Mouse (Mus musculus): Measurements from ENCODE around the gene Samd4. TPM values are rescaled to one million over a fixed set of nuclear protein-coding genes. Genes with fewer than 3 reads are reported as not detected.

Gene Samd4
- total RNA-seq, 2 experiments from 2014 or later: 14.3 to 18.6 TPM

- DNase-seq: no peak
Measured at GRCm38 (mm10) chr14:46955574-46956043, 73.0 kb downstream of the Samd4 start.

- no peak for DNase-seq
Measured at GRCm38 (mm10) chr14:46956121-46956520, 73.5 kb downstream of the Samd4 start.

- no peak for DNase-seq
Measured at GRCm38 (mm10) chr14:46959166-46959721, 76.6 kb downstream of the Samd4 start.

GRCm38 (mm10) chr14:46959831-46960230, 77.2 kb downstream of the Samd4 start:
- no peak for DNase-seq

GRCm38 (mm10) chr14:46962832-46963231, 80.2 kb downstream of the Samd4 start:
- DNase-seq: no peak

GRCm38 (mm10) chr14:46964074-46964872, 81.6 kb downstream of the Samd4 start:
- no peak for DNase-seq

GRCm38 (mm10) chr14:46966206-46966605, 83.6 kb downstream of the Samd4 start:
- DNase-seq: no peak

GRCm38 (mm10) chr14:46968046-46968445, 85.4 kb downstream of the Samd4 start:
- DNase-seq: no peak

GRCm38 (mm10) chr14:46970673-46971072, 88.0 kb downstream of the Samd4 start:
- DNase-seq: peak; percentile 55

GRCm38 (mm10) chr14:46971802-46972201, 89.1 kb downstream of the Samd4 start:
- no peak for DNase-seq

GRCm38 (mm10) chr14:46974874-46975273, 92.2 kb downstream of the Samd4 start:
- DNase-seq: no peak

GRCm38 (mm10) chr14:46975969-46976368, 93.3 kb downstream of the Samd4 start:
- DNase-seq: no peak

GRCm38 (mm10) chr14:46976712-46977111, 94.1 kb downstream of the Samd4 start:
- DNase-seq: no peak

GRCm38 (mm10) chr14:46977660-46978059, 95.0 kb downstream of the Samd4 start:
- no peak for DNase-seq

GRCm38 (mm10) chr14:46979172-46979571, 96.5 kb downstream of the Samd4 start:
- no peak for DNase-seq

- DNase-seq: no peak
Measured at GRCm38 (mm10) chr14:46980736-46981438, 98.2 kb downstream of the Samd4 start.

- DNase-seq: peak; percentile 51
Measured at GRCm38 (mm10) chr14:46982106-46982505, 99.5 kb downstream of the Samd4 start.

- DNase-seq: no peak
Measured at GRCm38 (mm10) chr14:46984542-46985125, 102.0 kb downstream of the Samd4 start.

GRCm38 (mm10) chr14:46989694-46990093, 107.0 kb downstream of the Samd4 start:
- peak; percentile 42 for DNase-seq

- DNase-seq: no peak
Measured at GRCm38 (mm10) chr14:46990450-46990849, 107.8 kb downstream of the Samd4 start.

- no peak for DNase-seq
Measured at GRCm38 (mm10) chr14:46994704-46995103, 112.0 kb downstream of the Samd4 start.

GRCm38 (mm10) chr14:46999321-47000025, 116.8 kb downstream of the Samd4 start:
- peak; percentile 7 for DNase-seq

Data from adrenal gland, postnatal 10 days (tissue).